Mouse (Mus musculus): ENCODE data around the gene Tecpr1.

DNA sequence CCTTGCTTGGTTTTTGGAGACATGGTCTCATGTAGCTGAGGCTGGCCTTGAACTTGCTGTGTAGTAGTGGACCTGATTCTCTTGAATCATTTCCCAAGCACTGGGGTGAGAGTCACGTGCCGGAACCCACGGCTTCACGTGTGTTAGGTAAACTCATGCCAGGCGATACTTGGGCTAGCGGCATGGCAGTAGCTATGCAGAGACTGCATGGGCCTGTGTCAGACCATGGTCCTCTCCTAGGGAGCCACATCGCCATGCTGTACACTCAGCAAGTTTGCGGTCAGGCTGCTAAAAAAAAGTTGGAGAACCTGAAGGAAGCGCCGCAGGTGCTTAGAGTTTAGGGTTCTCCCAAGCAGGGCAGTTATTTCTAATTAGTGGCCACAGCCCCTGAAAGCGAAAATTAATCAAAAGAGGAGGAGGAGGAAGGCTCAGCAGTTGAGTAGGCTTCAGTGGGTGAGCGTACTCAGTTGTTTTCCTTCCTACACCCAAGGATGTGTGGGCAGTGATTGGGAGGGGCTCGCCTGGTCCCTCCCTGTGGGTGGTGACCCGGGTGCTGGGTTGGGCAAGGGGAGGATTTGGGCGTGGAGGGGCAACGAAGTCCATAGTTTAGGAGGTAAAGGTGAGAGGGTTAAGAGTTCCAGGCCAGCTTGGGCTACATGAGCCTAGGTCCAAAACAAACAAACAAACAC lies 30.9 kb upstream of the Tecpr1 start:
- TF ChIP-seq POLR2A (IDR thresholded peaks at IDR 0.05; ENCODE audit: extremely low read depth, insufficient read depth, low read length) (no peak), CTCF (IDR thresholded peaks at IDR 0.05; ENCODE audit: extremely low read depth, insufficient read depth, low read length) (no peak)
